ENCODE assay signal across 16 mouse cellular contexts in the genomic region with DNA sequence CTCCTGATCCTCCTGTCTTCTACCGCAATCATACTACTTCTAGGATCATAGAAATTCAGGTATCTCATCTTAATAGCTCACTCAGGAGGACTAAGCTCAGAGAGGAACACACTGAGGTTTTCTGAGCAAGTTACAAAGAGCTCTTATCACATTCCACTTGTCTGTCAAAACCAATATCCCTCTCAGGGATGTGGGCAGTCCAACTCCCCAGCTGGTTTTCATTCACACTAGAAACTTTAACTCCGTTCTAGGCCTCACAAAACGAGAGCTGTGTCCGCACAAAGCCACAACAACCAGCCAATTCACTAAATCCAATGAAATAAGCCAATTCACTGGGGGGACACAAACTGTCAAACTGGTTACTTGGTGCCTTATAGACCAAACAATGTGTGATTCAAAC. TPM values are rescaled to one million over a fixed set of nuclear protein-coding genes. Genes with fewer than 3 reads are reported as not detected.
A peak's percentile ranks its signal among the peaks of the same experiment; 100 is the strongest.
DNase-seq lines count a peak whose midpoint lies in the region; ATAC-seq and TF ChIP-seq lines count a peak whose summit lies in the region.
"Had no signal": no experiment of that assay in that cellular context is flagged by ENCODE, and none has a peak within 500 bp of the region (broad histone marks: within the 10 kb centered on the region; RNA-seq: fewer than 3 reads in every experiment).

No protein-coding gene starts in this region.

- ATAC-seq in heart, embryonic 13.5 days (ENCODE audit: extremely low read depth, insufficient number of reproducible peaks, low FRiP score, low TSS enrichment) = no peak
- ATAC-seq in embryonic facial prominence, embryonic 12.5 days (ENCODE audit: insufficient number of reproducible peaks, insufficient read depth, low FRiP score, low TSS enrichment) = no peak
- ATAC-seq: lung, postnatal 0 days; midbrain, embryonic 15.5 days had no signal

- WGBS in heart, embryonic 13.5 days = 32% methylated on average over 4 of the region's 4 CpGs
- 26% methylated on average over 4 of the region's 4 CpGs for WGBS in embryonic facial prominence, embryonic 12.5 days

- peak overlapping the region; percentile 24; the same call in 1 of the 2 replicates for H3K27ac ChIP-seq in heart, embryonic 13.5 days (replicated peaks)
- peak overlapping the region; percentile 68 for H3K27ac ChIP-seq in layer of hippocampus, adult 2 months
- H3K27ac ChIP-seq in embryonic facial prominence, embryonic 12.5 days = peak overlapping the region; percentile 38
- H3K27ac ChIP-seq: embryonic facial prominence, embryonic 15.5 days; forebrain, embryonic 12.5 days; liver, embryonic 15.5 days; midbrain, embryonic 15.5 days had no signal

- H3K4me2 ChIP-seq in heart, embryonic 13.5 days = peak overlapping the region; percentile 2
- no peak overlapping the region for H3K4me2 ChIP-seq in embryonic facial prominence, embryonic 12.5 days (replicated peaks)
- H3K4me2 ChIP-seq: embryonic facial prominence, embryonic 15.5 days; forebrain, embryonic 12.5 days; liver, embryonic 15.5 days; midbrain, embryonic 15.5 days had no signal

- no peaks in the 10 kb centered on the region for H3K9me3 ChIP-seq in heart, embryonic 13.5 days
- H3K9me3 ChIP-seq in embryonic facial prominence, embryonic 12.5 days = no peaks in the 10 kb centered on the region
- H3K9me3 ChIP-seq: embryonic facial prominence, embryonic 15.5 days; forebrain, embryonic 12.5 days; liver, embryonic 15.5 days; midbrain, embryonic 15.5 days had no signal

- no peaks in the 10 kb centered on the region for H3K27me3 ChIP-seq in heart, embryonic 13.5 days (replicated peaks)
- no peaks in the 10 kb centered on the region for H3K27me3 ChIP-seq in embryonic facial prominence, embryonic 12.5 days
- H3K27me3 ChIP-seq: embryonic facial prominence, embryonic 15.5 days; forebrain, embryonic 12.5 days; liver, embryonic 15.5 days; midbrain, embryonic 15.5 days had no signal

- intact Hi-C loops in heart, postnatal 10 days (cut with DNase I) = no loop called here

- H3K4me3 ChIP-seq in heart, embryonic 13.5 days = no peak overlapping the region
- no peak overlapping the region for H3K4me3 ChIP-seq in layer of hippocampus, adult 2 months
- H3K4me3 ChIP-seq in embryonic facial prominence, embryonic 12.5 days = no peak overlapping the region
- H3K4me3 ChIP-seq: embryonic facial prominence, embryonic 15.5 days; forebrain, embryonic 12.5 days; liver, embryonic 15.5 days; midbrain, embryonic 15.5 days had no signal

- H3K4me1 ChIP-seq in heart, embryonic 13.5 days = peaks cover 54% of the 10 kb centered on the region
- H3K4me1 ChIP-seq in embryonic facial prominence, embryonic 12.5 days = peaks cover 34% of the 10 kb centered on the region
- H3K4me1 ChIP-seq: liver, embryonic 15.5 days had no signal

- H3K9ac ChIP-seq in heart, embryonic 13.5 days = no peak overlapping the region
- H3K9ac ChIP-seq in embryonic facial prominence, embryonic 12.5 days = no peak overlapping the region
- H3K9ac ChIP-seq: embryonic facial prominence, embryonic 15.5 days; forebrain, embryonic 12.5 days; liver, embryonic 15.5 days; midbrain, embryonic 15.5 days had no signal

- peaks cover 24% of the 10 kb centered on the region for H3K36me3 ChIP-seq in heart, embryonic 13.5 days
- H3K36me3 ChIP-seq in embryonic facial prominence, embryonic 12.5 days = peaks cover 28% of the 10 kb centered on the region

- no peak for DNase-seq in heart, postnatal 10 days
- no peak for DNase-seq in layer of hippocampus, adult 2 months (ENCODE audit: low spot score in 2 of 2)
- DNase-seq in layer of hippocampus, postnatal 25 days (ENCODE audit: extremely low spot score in 1 of 2, low spot score in 1 of 2) = no peak
- DNase-seq in NIH3T3 (ENCODE audit: low read depth) = peak; percentile 65
- DNase-seq in gastrocnemius, postnatal 10 days = no peak
- no peak for DNase-seq in kidney, adult 18-20 months
- DNase-seq: kidney, adult 11 months; kidney, postnatal 10 days; right cerebral cortex, postnatal 25 days had no signal

- TF ChIP-seq CTCF in layer of hippocampus, adult 2 months (conservative IDR thresholded peaks at IDR 0.05) = no peak

RNA-seq across cellular contexts. Expression of gene Arhgap35, which starts 57.5 kb away (rescaled TPM):
- polyA plus RNA-seq in heart, embryonic 13.5 days (2015; fragmentation: Nextera tagmentation; extraction: Ambion mirVana) = 13.0 and 13.3 TPM in 2 replicates
- 10 to 100 TPM; 52.5 to 62.2 TPM for total RNA-seq in heart, postnatal 10 days (2021)
- total RNA-seq in layer of hippocampus, adult 2 months (2021) = 100 to 1,000 TPM; 124 to 128 TPM
- 100 to 1,000 TPM; 125 to 127 TPM for total RNA-seq in layer of hippocampus, postnatal 25 days (2021)
- 32.2 and 32.6 TPM in 2 replicates for polyA plus RNA-seq in embryonic facial prominence, embryonic 12.5 days (2016; fragmentation: Nextera tagmentation; extraction: Ambion mirVana)
- 10 to 100 TPM; 30.5 to 36.6 TPM for total RNA-seq in gastrocnemius, postnatal 10 days (2021)
